ENCODE assay signal across 8 mouse cellular contexts in genomic region chr9:20607100-20607974, GRCm38 (mm10). TPM values are rescaled to one million over a fixed set of nuclear protein-coding genes. Genes with fewer than 3 reads are reported as not detected.
DNase-seq lines count a peak whose midpoint lies in the region; ATAC-seq lines count a peak whose summit lies in the region.

No protein-coding gene starts in this region.

- WGBS in hindbrain, embryonic 11.5 days: under 1% methylated on average over 57 of the region's 57 CpGs

- H3K4me2 ChIP-seq in hindbrain, embryonic 11.5 days (replicated peaks; ENCODE audit: low read depth, low read length): peak overlapping the region; percentile 41

- DNase-seq in Muller cell, postnatal 12 days (ENCODE audit: inconsistent ontology term): peak; percentile 97
- DNase-seq in cerebellum, adult 9-11 months: peak; percentile 90
- DNase-seq in frontal cortex, adult 2 months (ENCODE audit: extremely low spot score in 1 of 2, low spot score in 1 of 2): peak; percentile 75 to 87
- DNase-seq in hindbrain, embryonic 11.5 days (ENCODE audit: low spot score): peak; percentile 93
- peak; percentile 88 to 90 for DNase-seq in layer of hippocampus, postnatal 10 days (ENCODE audit: low spot score in 2 of 2)
- peak; percentile 90 for DNase-seq in lung, postnatal 10 days
- peak; percentile 85 for DNase-seq in ovary, postnatal 36 days (ENCODE audit: low spot score)
- DNase-seq in thymus, postnatal 25 days: peak; percentile 92

- H3K9me3 ChIP-seq in hindbrain, embryonic 11.5 days (ENCODE audit: control insufficient read depth, low read length): no peaks in the 10 kb centered on the region

- H3K27me3 ChIP-seq in hindbrain, embryonic 11.5 days (ENCODE audit: control insufficient read depth, insufficient read depth, low read length): no peaks in the 10 kb centered on the region

- H3K36me3 ChIP-seq in hindbrain, embryonic 11.5 days (ENCODE audit: control insufficient read depth, insufficient read depth, low read length): no peaks in the 10 kb centered on the region

- peak; percentile 91 for ATAC-seq in hindbrain, embryonic 11.5 days (ENCODE audit: low FRiP score)

- peak overlapping the region; percentile 55 for H3K4me3 ChIP-seq in hindbrain, embryonic 11.5 days (ENCODE audit: low read depth, low read length)

- H3K27ac ChIP-seq in hindbrain, embryonic 11.5 days (ENCODE audit: low read depth, low read length): peak overlapping the region; percentile 90

- H3K4me1 ChIP-seq in hindbrain, embryonic 11.5 days (replicated peaks; ENCODE audit: control insufficient read depth, insufficient read depth, low read length): no peaks in the 10 kb centered on the region

- peak overlapping the region; percentile 80 for H3K9ac ChIP-seq in hindbrain, embryonic 11.5 days (ENCODE audit: low read depth, low read length)

RNA-seq across cellular contexts. Expression of gene Zfp846, which starts 26.2 kb away (rescaled TPM):
- 13.4 and 15.2 TPM in 2 replicates for polyA plus RNA-seq in frontal cortex, adult 2 months (2012; rRNA removed)
- polyA plus RNA-seq in hindbrain, embryonic 11.5 days (2014; fragmentation: Nextera tagmentation; extraction: Ambion mirVana): 26.3 and 34.1 TPM in 2 replicates
- 10 to 100 TPM; 28.5 to 29.5 TPM for total RNA-seq in layer of hippocampus, postnatal 10 days (2021)

RNA-seq across cellular contexts. Expression of gene Ubl5, which starts 35.3 kb away (rescaled TPM):
- polyA plus RNA-seq in frontal cortex, adult 2 months (2012; rRNA removed): 497 and 499 TPM in 2 replicates
- 448 and 456 TPM in 2 replicates for polyA plus RNA-seq in hindbrain, embryonic 11.5 days (2014; fragmentation: Nextera tagmentation; extraction: Ambion mirVana)
- total RNA-seq in layer of hippocampus, postnatal 10 days (2021): 100 to 1,000 TPM; 318 to 356 TPM

RNA-seq across cellular contexts. Expression of gene Fbxl12, which starts 37.2 kb away (rescaled TPM):
- 29.3 and 29.9 TPM in 2 replicates for polyA plus RNA-seq in frontal cortex, adult 2 months (2012; rRNA removed)
- 12.6 and 14.3 TPM in 2 replicates for polyA plus RNA-seq in hindbrain, embryonic 11.5 days (2014; fragmentation: Nextera tagmentation; extraction: Ambion mirVana)
- total RNA-seq in layer of hippocampus, postnatal 10 days (2021): 10 to 100 TPM; 18.5 to 23.8 TPM

RNA-seq across cellular contexts. Expression of gene Pin1, which starts 44.6 kb away (rescaled TPM):
- polyA plus RNA-seq in frontal cortex, adult 2 months (2012; rRNA removed): 38.9 and 42.4 TPM in 2 replicates
- 65.2 and 65.9 TPM in 2 replicates for polyA plus RNA-seq in hindbrain, embryonic 11.5 days (2014; fragmentation: Nextera tagmentation; extraction: Ambion mirVana)
- 10 to 100 TPM; 31.7 to 32.6 TPM for total RNA-seq in layer of hippocampus, postnatal 10 days (2021)

Comparison
In these comparisons a context has a peak if more than half of its experiments do, and no peak if none do; other contexts are left out.
1. Peak in every context shown above with its lines: DNase-seq, ATAC-seq, H3K4me3 ChIP-seq and H3K27ac ChIP-seq.